Mouse (Mus musculus) B cell, adult 67 days (primary cell): ENCODE data around the gene Phactr3. TPM values are rescaled to one million over a fixed set of nuclear protein-coding genes. Genes with fewer than 3 reads are reported as not detected.

ENCODE experiments used
- total RNA-seq, 2 experiments: library from RNA; stranded (reverse); gene quantifications; 4 replicates each; pipeline ENCODE4 v1.2.4; 2023

Gene Phactr3
- not detected for total RNA-seq

GRCm38 (mm10) chr2:178118801-178119560 is at the start of gene Phactr3:
Gene Phactr3, plus strand, starts transcription at chr2:178118975.

GRCm38 (mm10) chr2:178078166-178078717 is 40.5 kb upstream of the Phactr3 start, which contains the start of gene Zfp931:
Gene Zfp931, minus strand, starts transcription at chr2:178078476.

Other genes starting within 250 kb of the Phactr3 start
- 1 to 10 TPM; 1.1 to 1.9 TPM for gene Gm14327, start 221.9 kb upstream of the Phactr3 start, total RNA-seq
- gene Zfp972, start 193.4 kb upstream of the Phactr3 start, total RNA-seq, result not detected
- gene Gm14326, start 161.7 kb upstream of the Phactr3 start, total RNA-seq, result 10 to 100 TPM in 1 of 2 experiments, 1 to 10 TPM in 1; 7.1 to 14.3 TPM
- 10 to 100 TPM; 19.0 to 21.6 TPM for gene Zfp971, start 95.7 kb upstream of the Phactr3 start, total RNA-seq
- 1 to 10 TPM; 4.9 to 5.7 TPM for gene Zfp931, start 40.5 kb upstream of the Phactr3 start, total RNA-seq